Mouse (Mus musculus): ENCODE results near the gene Trp53inp2.
A peak's percentile ranks its signal among the peaks of the same experiment; 100 is the strongest.

The Trp53inp2 gene

DNA sequence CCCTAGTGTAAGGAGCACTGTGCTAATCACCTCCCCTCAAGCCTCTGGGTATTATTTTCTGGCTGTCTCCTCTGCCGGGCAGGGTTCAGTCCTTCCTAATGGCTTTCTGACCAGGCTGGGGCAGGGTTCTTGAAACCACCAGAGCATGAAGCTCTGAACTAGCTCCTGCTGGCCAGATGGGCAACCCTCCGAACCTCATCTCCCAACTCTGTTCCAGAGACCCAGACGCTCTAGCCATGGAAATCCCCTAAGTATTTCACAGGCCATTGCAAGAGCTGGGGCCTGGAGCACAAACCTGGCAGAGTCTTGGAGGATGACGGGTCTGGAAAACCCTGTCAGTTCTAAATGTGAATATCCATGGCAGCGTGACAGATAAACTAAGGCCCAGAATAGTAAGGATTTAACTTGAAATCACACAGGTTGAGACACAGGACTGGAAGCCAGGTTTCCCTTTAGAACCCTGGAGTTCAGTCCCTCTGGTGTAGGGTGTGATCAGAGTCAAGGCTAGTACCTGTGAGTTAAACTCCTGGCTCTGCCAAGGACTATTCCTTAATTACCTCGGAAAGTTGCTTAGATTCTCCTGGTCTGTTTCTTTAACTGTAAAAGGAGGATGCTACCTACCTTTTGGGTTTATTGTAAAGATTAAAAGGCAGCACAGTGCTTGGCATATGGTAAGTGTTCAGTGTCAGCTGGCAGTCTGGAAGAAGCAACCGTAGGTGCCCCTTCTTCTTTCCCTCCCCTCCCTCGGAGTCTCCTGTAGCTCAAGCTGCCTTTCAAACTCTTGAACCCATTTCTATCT, at the start of gene Trp53inp2:
Trp53inp2 (plus strand) TSS at position 799 of the 799 bp plus-strand sequence.
- no peak for DNase-seq (ENCODE audit: low spot score)

DNA sequence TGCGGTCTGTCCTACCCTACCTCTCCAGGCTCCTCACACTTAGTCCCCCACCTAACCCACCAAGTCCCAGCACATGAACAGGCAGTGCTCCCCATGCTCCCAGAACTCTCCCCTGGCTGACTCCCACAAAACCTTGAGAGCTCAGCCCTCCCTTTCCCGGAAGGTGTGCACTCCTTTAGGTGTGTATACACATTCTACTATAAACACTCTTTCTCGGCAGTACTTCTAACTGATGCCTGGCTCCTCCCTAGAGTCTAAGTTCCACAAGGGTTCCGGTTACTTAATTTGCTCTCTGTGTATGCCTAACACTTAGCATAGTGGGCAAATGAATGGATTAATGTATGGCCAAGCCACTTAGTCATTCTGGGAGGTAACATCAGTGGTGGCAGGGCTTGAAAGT, 49.5 kb upstream of the Trp53inp2 start:
- DNase-seq (ENCODE audit: low spot score): no peak

DNA sequence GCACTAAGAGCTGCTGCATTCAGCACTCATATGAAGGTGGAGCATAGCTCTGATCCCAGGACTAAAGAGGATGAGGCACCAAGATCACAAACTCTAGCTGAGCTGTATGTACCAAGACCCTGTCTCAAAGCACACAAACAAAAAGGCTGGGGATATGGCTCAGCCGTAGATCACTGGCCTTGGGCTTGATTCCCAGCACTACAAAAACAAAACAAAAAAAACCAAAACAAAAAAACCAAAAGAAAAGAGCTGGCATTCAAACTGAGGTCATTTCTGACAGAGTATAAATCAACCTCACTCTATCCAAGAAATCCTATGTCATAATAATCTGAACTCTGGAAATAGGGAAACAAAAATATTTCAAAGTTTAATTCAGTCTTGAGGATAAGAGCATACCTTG, 47.4 kb upstream of the Trp53inp2 start:
- DNase-seq (ENCODE audit: low spot score): no peak

DNA sequence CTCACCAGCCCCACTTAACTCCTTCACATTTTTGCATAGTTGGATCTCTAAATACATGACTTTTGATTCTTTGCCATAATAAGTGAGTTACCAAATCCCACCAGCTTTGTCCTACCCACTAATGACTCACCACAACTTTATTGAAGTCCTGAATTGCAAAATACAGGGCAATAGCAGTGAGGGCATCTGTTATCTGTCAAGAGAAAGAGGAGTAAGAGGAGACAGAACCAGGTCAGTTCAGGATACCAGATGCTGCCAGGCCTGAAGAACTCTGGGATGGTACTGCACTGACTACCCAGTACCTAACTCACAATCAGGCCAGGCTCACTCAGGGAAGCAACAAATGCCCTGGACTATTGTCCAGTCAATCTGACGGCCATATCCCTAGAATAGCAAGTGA, 45.6 kb upstream of the Trp53inp2 start:
- DNase-seq (ENCODE audit: low spot score): no peak

DNA sequence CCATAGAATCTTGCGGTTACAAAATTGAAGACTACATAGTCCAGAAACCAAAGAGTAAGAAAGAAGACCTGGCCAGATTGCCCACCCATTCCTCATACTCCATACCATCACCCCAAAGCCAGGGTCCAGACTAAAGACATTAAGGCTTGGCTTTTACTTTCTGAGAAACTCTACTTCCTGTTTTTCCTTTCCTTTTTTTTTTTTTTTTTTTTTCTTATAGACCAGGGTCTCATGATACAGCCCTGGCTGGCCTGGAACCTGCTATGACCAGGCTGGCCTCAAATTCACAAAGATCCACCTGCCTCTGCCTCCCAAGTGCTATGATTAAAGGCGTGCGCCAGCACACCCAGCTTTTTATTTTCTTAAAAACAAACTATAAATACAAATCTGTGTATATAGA, 44.6 kb upstream of the Trp53inp2 start:
- no peak for DNase-seq (ENCODE audit: low spot score)

DNA sequence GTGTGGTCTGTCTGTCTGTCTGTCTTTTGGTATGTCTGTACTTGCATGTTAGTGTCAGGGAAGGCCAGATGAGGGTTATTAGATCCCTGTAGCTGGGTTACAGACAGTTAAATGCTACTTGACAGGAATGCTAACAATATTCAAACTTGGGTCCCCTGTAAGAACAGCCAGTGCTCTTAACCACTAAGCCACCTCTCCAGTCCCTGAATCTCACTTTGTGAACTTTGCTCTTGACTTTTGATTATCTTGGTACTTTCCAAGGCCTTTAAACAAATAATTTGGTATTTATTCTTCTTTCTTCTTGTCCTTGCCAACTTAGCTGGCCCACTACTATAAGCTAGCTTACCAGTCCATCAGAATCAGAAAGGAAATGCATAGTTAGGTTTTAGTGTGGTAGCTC, 40.7 kb upstream of the Trp53inp2 start:
- no peak for DNase-seq (ENCODE audit: low spot score)

DNA sequence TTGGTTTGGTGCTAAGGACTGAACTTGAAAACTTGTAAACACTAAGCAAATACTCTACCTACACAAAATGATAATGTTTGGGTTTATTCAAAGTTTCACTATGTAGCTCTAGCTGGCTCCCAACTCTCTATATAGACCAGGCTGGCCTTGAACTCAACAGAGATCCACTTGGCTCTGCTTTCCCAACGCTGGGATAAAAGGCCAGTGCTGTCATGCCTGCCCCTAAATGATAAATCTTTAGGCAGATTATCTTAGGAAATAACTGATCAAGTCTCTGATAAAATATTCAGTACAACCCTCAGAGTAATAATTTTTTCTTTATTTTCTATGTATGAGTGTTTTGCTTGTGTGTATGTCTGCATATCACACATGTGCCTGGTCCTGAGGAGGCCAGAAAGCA, 34.2 kb upstream of the Trp53inp2 start:
- DNase-seq (ENCODE audit: low spot score): no peak

DNA sequence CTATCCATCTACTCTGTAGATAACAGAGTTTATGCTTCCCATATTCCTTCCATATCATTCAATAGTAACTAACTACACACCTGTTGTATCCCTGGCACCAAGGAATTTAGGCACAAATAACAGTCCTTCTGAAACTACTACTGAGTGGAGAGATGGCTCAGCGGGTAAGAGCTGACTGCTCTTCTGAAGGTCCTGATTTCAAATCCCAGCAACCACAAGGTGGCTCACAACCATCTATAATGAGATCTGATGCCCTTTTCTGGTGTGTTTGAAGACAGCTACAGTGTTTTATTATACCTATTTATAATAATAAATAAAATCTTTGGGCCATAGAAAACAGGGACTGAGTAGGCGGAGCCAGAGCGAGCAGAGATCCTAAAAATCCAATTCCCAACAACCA, 26.5 kb upstream of the Trp53inp2 start:
- DNase-seq (ENCODE audit: low spot score): no peak

DNA sequence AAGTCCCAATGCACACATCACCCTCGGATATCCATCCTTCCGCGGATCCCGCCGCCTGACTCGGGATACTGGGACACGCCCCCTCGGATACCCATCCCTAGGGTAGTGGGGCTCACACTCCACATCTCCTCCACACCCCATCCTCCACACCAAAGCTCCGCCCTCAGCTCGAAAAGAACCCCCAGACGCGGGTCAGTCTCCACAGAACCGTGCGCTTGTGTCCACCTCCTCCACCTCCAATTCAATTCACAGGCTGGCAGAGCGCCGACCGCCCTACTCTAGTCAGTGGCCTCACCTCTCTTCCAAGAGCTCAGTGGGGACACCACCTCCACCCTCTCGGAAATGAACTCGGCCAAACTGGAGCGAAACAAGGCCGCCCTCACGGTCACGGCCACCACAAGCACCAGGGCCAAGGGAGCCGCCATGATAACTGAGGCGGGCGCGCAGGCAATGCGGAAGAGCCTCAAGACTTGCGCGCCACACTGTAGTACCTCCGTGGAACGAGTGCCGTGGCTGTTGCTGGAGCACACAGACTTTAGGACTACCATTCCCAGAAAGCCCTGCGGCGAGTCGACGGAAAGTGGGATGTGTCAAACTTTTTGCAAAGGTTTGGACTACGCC, 23.8 kb upstream of the Trp53inp2 start, which contains the start of gene Pigu:
Pigu (minus strand) TSS at position 460 of the 621 bp plus-strand sequence.
- peak; percentile 83 for DNase-seq (ENCODE audit: low spot score)

DNA sequence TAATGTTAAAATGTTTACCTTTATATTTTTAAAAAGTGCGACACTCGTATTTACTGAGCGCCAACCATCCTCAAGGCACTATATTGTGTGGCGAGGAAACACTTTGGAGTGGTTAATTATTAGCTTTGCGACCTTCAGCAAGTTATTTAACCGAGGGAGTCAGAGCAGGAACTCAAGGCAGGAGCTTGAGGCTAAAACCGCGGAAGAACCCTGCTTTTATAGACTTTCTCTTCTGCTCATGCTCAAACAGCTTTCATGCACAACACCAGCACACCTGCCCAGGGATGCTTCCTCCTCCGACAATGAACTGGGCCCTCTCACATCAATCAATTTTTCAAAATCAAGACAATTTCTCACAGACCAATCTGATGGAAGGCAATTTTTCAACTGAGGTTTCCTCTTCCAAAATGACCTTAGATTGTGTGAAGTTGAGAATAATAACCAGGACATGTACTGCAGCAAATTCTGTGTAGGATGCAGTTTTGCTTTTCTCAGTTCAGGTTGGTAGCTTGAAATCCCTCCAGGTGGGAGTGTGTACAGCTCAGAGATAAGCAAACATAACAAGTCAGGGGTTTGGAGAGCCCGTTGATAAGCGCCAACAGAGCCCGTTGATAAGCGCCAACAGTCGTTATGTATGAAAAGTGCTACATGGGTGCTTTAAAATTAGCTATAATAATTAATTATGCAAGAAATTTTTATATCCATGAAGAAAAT, 23.0 kb upstream of the Trp53inp2 start:
- no peak for DNase-seq (ENCODE audit: low spot score)

DNA sequence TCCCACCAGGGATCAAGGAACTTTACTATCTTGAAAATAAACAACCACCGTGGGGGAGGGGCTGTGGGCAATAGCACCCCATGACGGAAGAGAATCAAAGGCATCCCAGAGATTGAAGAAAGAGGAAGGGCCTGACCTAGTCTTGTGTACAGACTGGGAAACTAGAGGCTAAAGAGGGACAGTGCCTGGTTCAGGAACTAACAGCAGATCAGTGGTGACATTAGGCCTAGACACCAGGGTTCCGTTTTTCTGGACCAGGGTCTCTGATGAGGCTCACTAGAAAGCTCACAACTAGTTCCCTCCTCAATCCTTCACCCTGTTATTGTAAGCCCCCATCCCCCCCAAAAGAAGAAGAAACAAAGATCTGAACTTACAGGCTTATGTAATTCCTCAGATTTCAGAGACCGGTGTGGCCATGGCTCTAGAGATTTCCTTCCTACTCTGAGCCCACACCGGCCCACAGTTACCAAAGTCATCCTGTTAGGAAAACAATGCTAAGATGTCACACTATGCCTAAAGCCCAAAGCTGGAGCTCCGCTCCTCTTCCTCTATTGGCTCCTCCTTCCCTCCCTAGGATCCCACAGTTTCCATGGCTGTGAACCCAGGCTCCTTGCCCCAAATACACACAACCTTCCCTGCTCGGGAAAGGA, 13.1 kb upstream of the Trp53inp2 start:
- no peak for DNase-seq (ENCODE audit: low spot score)

DNA sequence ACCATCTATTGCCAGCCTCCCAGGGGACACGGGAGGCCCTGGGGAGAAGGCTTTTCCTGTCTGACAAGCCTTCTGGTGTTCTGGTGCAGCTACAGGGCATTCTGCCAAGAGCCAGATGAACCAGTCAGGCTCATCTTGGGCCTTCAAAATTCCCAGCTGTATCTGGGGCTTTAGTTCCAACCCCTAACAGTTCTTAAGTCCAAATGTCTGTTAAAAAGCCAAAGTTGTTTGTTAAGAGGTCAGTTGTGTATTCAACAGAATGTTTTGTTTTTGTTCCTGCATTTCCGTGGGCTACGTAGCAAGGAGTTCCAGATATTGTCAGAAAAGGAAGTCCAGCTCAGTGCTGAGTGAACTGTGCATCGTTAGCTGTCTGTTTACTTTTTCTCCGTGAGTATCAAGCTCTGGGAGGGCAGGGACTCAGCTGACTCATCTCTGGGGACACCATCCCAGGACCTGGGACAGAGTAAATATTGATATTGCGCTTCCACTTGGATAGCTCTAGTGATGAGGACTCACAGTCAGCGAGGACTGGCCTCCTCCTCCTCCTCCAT, 11.5 kb upstream of the Trp53inp2 start:
- DNase-seq (ENCODE audit: low spot score): no peak

DNA sequence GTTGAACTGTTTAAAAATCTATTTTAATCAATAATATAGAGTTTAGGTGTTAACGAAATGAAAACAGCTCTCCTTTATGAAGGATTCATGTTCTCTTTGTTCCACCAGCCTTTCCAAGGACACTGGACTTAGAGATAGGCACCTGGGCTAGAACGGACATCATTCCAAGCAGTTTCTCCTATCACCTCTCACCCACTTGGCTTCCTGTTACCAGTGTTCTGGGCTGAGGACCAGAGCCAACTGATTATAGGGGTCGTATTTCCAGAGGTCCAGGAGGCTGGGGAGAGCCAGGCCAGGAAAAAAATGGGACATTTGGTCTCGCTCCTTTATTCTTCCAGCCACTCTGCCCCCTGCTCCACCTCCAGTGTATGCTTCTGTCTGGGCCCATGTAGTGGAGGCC, 8.4 kb upstream of the Trp53inp2 start:
- DNase-seq (ENCODE audit: low spot score): no peak

DNA sequence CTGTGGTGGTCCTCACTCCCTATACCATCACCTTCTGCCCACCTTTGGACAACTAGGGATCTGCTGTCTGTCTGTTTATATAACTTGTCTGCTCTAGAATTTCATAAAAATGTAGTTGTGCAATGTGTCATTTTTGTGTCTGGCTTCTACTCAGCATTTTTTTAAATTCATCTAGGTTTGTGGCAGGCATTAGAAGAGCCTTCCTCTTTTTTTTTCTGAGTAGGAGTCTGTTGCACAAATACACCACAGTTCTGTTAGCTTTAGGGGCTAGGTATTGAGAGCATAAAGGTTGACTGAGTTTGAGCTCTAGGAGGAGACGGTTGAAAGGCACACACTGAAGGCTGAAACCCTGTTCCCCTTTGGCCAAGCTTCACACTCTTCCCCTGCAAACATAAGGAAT, 7.6 kb upstream of the Trp53inp2 start:
- DNase-seq (ENCODE audit: low spot score): no peak

DNA sequence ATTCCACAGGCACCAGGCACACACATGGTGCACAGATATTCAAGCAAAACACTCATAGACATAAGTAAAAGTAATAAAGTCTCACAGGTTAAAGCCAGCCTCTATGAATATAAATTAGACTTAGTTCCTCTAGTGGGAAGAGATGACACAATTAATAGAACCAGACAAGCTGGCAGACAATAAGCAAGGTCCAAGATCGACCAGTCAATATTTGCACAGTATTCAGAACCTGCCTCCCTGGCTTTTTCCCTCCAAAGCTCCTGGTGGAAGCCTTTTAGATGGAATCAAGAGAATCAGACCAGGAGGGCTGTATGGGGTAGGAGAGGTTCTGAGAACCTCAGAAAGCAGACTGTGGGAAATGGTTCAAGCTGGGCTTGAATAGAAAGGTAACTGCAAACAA, 7.0 kb upstream of the Trp53inp2 start:
- DNase-seq (ENCODE audit: low spot score): no peak

DNA sequence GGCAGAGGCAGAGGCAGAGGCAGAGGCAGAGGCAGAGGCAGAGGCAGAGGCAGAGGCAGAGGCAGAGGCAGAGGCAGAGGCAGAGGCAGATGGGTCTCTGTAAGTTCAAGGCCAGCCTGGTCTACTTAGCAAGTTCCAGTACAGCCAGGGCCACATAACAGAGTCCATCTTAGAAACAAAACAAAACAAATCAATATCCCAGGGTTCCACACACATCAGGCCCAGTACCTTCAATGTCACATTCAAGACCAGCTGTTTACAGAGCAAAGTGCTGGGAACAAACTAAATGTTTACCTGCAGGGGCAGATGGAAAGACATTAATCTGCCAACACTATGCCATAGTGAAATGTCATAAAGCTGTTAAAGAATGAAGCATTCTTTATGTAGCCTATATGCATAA, 6.3 kb upstream of the Trp53inp2 start:
- DNase-seq (ENCODE audit: low spot score): no peak

DNA sequence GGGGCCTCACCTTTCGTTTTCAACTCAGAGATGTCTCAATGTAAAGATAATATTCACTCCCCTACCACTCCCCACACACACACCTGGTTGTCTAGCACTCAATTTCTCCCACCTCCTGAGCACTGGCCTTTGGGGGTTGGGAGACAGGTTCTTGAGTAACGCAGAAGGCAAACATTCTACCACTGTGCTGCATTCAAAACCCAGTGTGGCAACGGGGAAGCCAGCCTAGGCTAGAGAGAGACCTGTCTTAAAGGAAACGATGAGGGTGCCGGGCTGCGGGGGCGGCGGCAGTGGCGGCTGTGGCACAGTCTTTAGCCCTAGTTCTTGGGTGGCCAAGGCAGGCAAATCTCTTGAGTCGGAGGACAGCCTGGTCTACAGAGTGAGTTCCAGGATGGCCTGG, 4.7 kb upstream of the Trp53inp2 start:
- DNase-seq (ENCODE audit: low spot score): no peak

DNA sequence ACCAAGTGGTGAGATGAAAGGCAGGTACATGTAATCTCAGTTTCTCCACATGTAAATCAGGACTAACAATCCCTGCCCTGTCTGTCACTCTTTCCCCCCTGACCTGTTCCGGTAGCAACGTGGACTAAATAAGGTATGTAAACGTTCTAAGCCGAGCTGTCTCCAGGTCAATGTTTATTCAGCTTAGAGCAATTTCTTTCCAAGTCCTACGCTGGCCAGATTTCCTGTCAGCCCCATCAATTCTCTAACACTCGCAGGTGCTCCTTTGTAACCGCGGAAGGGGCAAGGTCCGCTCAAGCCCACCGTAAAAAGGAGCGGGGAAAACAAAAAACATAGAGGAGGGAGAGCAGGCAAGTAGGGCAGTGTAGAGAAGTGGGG, 190 bp downstream of the Trp53inp2 start:
- no peak for DNase-seq (ENCODE audit: low spot score)

DNA sequence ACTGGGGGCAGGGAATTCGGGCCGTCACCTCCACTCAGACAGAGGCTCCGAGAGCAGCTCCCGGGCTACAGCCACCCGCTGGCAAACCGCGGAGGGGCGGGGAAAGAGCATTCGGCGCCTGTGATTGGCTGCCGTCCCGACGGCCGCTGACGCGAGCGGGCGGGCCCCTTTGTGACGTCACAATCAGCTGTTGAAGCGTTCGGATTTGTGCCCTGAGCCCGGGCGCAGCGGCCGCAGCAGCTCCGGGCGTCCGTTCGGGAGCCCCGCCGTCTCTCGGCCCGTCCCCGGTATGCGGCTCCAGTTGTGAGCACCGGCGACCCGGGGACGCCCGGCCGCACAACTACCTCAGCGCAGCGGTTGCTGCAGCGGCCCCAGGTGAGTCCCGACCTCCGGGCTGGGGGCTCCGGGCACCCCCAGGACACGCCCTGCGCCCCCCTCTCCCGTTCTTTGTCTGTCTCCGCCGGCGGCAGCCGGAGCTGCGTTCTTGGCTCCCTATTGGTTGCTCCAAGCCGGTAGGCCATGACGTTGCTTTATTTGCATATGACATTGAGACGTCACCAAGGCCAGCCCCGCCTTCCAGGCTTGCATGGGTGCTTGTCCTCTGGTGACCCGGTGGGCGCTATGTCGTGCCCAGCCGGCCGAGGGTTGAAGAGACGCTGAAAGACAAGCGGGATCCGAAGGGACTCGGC, 928 bp downstream of the Trp53inp2 start:
- peak; percentile 96 for DNase-seq (ENCODE audit: low spot score)

DNA sequence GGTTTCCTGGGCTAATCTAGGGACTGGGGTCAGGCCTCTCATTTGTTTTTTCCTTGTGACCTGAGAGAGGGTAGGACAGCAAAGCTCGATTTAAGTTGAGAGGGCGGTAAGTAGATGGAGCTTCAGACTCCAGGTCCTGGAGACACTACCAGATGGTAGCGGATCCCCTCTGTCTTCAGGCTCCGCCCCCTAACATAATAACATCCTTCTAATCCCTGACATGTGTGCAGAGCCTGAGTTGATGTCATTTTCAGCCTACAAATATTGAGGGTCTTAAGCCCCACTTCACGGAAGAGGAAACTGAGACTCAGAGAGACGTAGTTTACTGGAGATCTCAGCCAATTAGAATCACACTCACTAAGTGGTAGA, 1.5 kb downstream of the Trp53inp2 start:
- DNase-seq (ENCODE audit: low spot score): no peak

DNA sequence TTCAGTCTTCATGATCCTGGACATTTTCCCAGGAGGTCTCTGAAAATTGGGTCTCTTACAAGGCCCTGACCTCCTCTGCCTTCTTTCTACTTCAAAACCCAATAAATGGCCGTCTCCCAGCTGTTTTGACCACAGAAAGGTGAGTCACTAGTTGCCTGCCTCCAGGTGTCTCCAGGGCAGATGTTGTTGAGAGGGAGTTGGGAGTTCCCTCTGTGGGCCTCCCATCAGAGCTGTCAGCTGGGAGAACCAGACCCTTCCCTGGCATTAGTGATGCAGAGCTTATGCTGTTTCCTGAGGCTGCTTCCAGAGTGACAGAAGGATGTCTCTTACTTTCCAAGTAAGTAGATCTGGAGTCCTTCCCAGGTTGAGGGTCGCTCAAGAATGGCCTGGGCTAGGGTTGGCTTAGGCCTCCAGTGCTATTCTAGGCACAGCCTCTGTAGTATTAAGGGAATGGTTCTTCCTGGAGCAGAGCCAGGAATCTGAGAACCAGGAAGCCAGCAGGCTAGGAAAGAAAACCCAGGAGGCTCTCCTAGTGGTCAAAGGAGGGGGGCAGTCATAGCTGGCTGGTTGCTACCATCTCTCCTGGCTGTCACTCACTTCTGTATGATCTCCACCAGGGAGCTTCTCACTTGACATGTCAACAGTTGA, 2.1 kb downstream of the Trp53inp2 start:
- DNase-seq (ENCODE audit: low spot score): no peak

All from spleen, adult 12 weeks (tissue).